Mouse (Mus musculus) small intestine, adult 10 weeks (tissue): ENCODE measurements around the gene Olfr154. TPM values are rescaled to one million over a fixed set of nuclear protein-coding genes. Genes with fewer than 3 reads are reported as not detected.

Source experiments
- polyA plus RNA-seq: library from polyadenylated mRNA; stranded (reverse); fragments of 350-450 nt; fragmentation: Illumina TruSeq; extraction: RNeasy Lipid Tissue Mini Kit (QIAGEN cat#74804); gene quantifications from one replicate; pipeline ENCODE4 v1.2.3, GENCODE M21; 2014; ENCODE audit warnings: low replicate concordance

Gene Olfr154
- polyA plus RNA-seq: not detected

GRCm38 (mm10) chr2:85664355-85664754 is at the start of gene Olfr154:
Gene Olfr154, minus strand, starts transcription at chr2:85664455.

GRCm38 (mm10) chr2:85689131-85689530 is 24.9 kb upstream of the Olfr154 start, which contains the start of gene Olfr1008:
Gene Olfr1008, plus strand, starts transcription at chr2:85689431.

DNA sequence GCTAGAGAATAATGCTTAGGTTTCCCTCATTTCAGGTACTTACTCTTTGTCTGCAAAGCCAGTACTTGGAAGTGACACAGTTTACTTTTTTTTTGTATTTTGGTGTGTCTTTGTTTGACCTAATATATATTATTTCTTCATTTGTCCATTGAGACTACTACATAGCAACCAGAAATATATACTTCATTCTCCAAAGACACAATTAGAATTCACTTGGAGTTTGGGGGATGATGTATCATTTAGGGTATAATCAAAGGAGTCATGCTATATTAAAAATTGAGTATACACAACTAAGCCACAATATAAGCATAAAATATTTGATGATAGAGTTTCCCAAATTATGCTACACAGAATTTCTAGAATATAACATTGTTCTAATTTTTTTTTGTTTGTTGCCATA is 14.4 kb upstream of the Olfr154 start, which contains the start of gene Olfr1006:
Gene Olfr1006 (minus strand): TSS at position 101 of the 400 bp plus-strand sequence.

DNA sequence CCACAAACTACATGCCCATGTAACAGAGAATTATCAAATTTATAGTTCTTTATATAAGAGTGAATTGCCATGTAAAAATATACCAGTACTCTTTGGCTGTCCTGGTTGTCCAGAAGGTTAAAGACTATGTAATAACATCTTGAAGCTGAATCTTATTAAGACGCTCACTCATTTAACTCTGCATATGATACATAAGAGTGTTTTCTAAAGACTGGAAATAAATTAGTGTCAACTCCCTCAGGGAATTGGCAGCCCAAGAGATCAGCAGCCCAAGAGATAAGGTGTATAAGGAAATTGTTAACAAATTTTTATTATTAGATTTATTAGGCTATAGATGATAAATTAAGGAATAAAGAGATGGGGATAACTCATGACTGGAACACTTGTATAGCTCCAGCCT is 13.7 kb downstream of the Olfr154 start, which contains the start of gene Olfr1002:
Gene Olfr1002 (minus strand): TSS at position 101 of the 400 bp plus-strand sequence.

Other genes with a start within 250 kb of the Olfr154 start
- not detected for gene Olfr993, start 249.6 kb downstream of the Olfr154 start, polyA plus RNA-seq
- gene Olfr994, start 228.0 kb downstream of the Olfr154 start, polyA plus RNA-seq: not detected
- not detected for gene Olfr995, start 220.8 kb downstream of the Olfr154 start, polyA plus RNA-seq
- 0.22 TPM for gene 4833423E24Rik, start 145.4 kb downstream of the Olfr154 start, polyA plus RNA-seq
- gene Olfr996, start 85.2 kb downstream of the Olfr154 start, polyA plus RNA-seq: not detected
- gene Olfr998, start 75.5 kb downstream of the Olfr154 start, polyA plus RNA-seq: not detected
- not detected for gene Olfr1000, start 52.6 kb downstream of the Olfr154 start, polyA plus RNA-seq
- not detected for gene Olfr1002, start 13.8 kb downstream of the Olfr154 start, polyA plus RNA-seq
- not detected for gene Olfr1006, start 14.3 kb upstream of the Olfr154 start, polyA plus RNA-seq
- not detected for gene Olfr1008, start 25.0 kb upstream of the Olfr154 start, polyA plus RNA-seq
- not detected for gene Olfr1009, start 51.0 kb upstream of the Olfr154 start, polyA plus RNA-seq
- not detected for gene Olfr1012, start 98.3 kb upstream of the Olfr154 start, polyA plus RNA-seq
- gene Olfr1013, start 102.6 kb upstream of the Olfr154 start, polyA plus RNA-seq: not detected
- not detected for gene Olfr1014, start 108.3 kb upstream of the Olfr154 start, polyA plus RNA-seq
- not detected for gene Olfr1015, start 117.6 kb upstream of the Olfr154 start, polyA plus RNA-seq
- not detected for gene Olfr1016, start 138.1 kb upstream of the Olfr154 start, polyA plus RNA-seq
- gene Olfr1018, start 154.0 kb upstream of the Olfr154 start, polyA plus RNA-seq: not detected
- gene Olfr1019, start 181.0 kb upstream of the Olfr154 start, polyA plus RNA-seq: not detected
- gene Olfr1020, start 182.6 kb upstream of the Olfr154 start, polyA plus RNA-seq: not detected
- gene Olfr1022, start 204.1 kb upstream of the Olfr154 start, polyA plus RNA-seq: not detected
- gene Olfr1023, start 221.2 kb upstream of the Olfr154 start, polyA plus RNA-seq: not detected
- not detected for gene Olfr1024, start 240.6 kb upstream of the Olfr154 start, polyA plus RNA-seq